Mouse (Mus musculus): ENCODE data around the gene Ttf2. TPM values are rescaled to one million over a fixed set of nuclear protein-coding genes. Genes with fewer than 3 reads are reported as not detected.

Ttf2 gene
- total RNA-seq, 2 experiments from 2014 or later = 9.6 to 11.1 TPM

GRCm38 (mm10) chr3:100973906-100974305 is 4.4 kb upstream of the Ttf2 start:
- no peak for DNase-seq

GRCm38 (mm10) chr3:100963849-100964542 is 5.5 kb downstream of the Ttf2 start:
- peak; percentile 68 for DNase-seq

- no peak for DNase-seq
These were observed 8.0 kb downstream of the Ttf2 start for GRCm38 (mm10) chr3:100961501-100961900.

GRCm38 (mm10) chr3:100961007-100961406 is 8.5 kb downstream of the Ttf2 start:
- peak; percentile 29 for DNase-seq

- no peak for DNase-seq
These were observed 14.8 kb downstream of the Ttf2 start for GRCm38 (mm10) chr3:100954616-100955015.

GRCm38 (mm10) chr3:100951531-100951930 is 17.9 kb downstream of the Ttf2 start:
- DNase-seq = no peak

- DNase-seq = no peak
These were observed 22.2 kb downstream of the Ttf2 start for GRCm38 (mm10) chr3:100947286-100947685.

- no peak for DNase-seq
These were observed 28.9 kb downstream of the Ttf2 start for GRCm38 (mm10) chr3:100940496-100941037.

- no peak for DNase-seq
These were observed 31.3 kb downstream of the Ttf2 start for GRCm38 (mm10) chr3:100938211-100938610.

GRCm38 (mm10) chr3:100936201-100936600 is 33.3 kb downstream of the Ttf2 start:
- no peak for DNase-seq

- DNase-seq = no peak
These were observed 33.9 kb downstream of the Ttf2 start for GRCm38 (mm10) chr3:100935521-100935920.

- DNase-seq = peak; percentile 49
These were observed 37.2 kb downstream of the Ttf2 start for GRCm38 (mm10) chr3:100932077-100932944.

- no peak for DNase-seq
These were observed 38.0 kb downstream of the Ttf2 start for GRCm38 (mm10) chr3:100931332-100932076.

GRCm38 (mm10) chr3:100925176-100925575 is 44.3 kb downstream of the Ttf2 start:
- DNase-seq = peak; percentile 39

- DNase-seq = peak; percentile 36
These were observed 45.3 kb downstream of the Ttf2 start for GRCm38 (mm10) chr3:100924065-100924732.

GRCm38 (mm10) chr3:100922506-100923375 is 46.7 kb downstream of the Ttf2 start:
- no peak for DNase-seq

GRCm38 (mm10) chr3:100921825-100922505 is 47.5 kb downstream of the Ttf2 start, which contains the start of gene Trim45:
Gene Trim45, plus strand, starts transcription at chr3:100922202.
- DNase-seq = peak; percentile 98

- no peak for DNase-seq
These were observed 48.8 kb downstream of the Ttf2 start for GRCm38 (mm10) chr3:100920611-100921140.

- peak; percentile 19 for DNase-seq
These were observed 52.6 kb downstream of the Ttf2 start for GRCm38 (mm10) chr3:100916844-100917243.

All from heart, postnatal 4 days (tissue).